20 mouse cellular contexts compared by ENCODE assay signal in the genomic region with DNA sequence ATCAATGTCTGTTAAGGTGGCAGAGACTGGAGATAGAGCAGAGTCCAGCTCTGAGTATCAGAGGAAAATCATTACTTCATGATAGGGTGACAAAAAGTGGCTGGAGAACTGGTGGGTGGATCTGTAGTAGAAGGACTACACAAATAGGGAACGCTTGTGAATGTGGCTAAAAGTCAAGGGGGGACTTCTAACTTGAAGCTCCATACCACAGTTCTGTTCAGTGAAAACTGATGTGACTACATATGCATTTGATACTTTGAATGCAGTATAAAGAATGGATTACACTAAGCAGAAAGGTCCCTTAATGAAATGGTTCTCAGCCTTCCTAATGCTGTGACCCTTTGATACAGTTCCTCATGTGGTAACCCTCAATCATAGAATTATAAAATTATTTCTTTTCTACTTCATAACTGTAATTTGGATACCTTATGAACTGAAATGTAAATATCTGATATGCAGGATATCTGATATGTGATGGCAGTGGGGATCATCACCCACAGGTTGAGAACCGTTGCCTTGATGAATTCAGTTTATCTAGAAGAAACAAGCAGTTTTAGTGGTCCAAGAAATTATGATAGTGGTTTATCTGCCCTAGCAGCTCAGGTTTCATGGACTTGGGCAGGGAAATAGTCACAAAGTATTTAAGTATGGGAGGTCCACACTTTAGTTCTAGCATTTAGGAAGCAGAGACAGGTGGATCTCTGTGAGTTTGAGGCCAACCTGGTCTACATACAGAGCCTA.
DNase-seq lines count a peak whose midpoint lies in the region; ATAC-seq and TF ChIP-seq lines count a peak whose summit lies in the region.
"Had no signal": no experiment of that assay in that cellular context is flagged by ENCODE, and none has a peak within 500 bp of the region (broad histone marks: within the 10 kb centered on the region; RNA-seq: fewer than 3 reads in every experiment).

No protein-coding gene starts in this region.

- no peaks in the 10 kb centered on the region for H3K4me1 ChIP-seq in kidney, embryonic 16.5 days (ENCODE audit: insufficient read depth, low read length)
- no peaks in the 10 kb centered on the region for H3K4me1 ChIP-seq in kidney, adult 2 months (ENCODE audit: control insufficient read depth, insufficient read depth, low read length)
- no peaks in the 10 kb centered on the region for H3K4me1 ChIP-seq in G1E (ENCODE audit: insufficient read depth, low read depth, low read length)
- peaks cover 15% of the 10 kb centered on the region; the same call in 1 of the 2 replicates for H3K4me1 ChIP-seq in liver, embryonic 13.5 days (replicated peaks)
- H3K4me1 ChIP-seq: heart, embryonic 15.5 days had no signal

- no peak overlapping the region for H3K4me3 ChIP-seq in kidney, embryonic 16.5 days (ENCODE audit: low read length)
- H3K4me3 ChIP-seq in kidney, adult 2 months (ENCODE audit: insufficient read depth, low read depth, low read length), result no peak overlapping the region
- no peak overlapping the region for H3K4me3 ChIP-seq in G1E (ENCODE audit: low read depth, low read length)
- H3K4me3 ChIP-seq in liver, embryonic 13.5 days (replicated peaks), result no peak overlapping the region
- H3K4me3 ChIP-seq: embryonic facial prominence, embryonic 10.5 days; forebrain, embryonic 13.5 days; heart, adult 2 months; heart, embryonic 15.5 days had no signal

- no peak overlapping the region for H3K9ac ChIP-seq in kidney, embryonic 16.5 days (replicated peaks; ENCODE audit: low read length)
- H3K9ac ChIP-seq in liver, embryonic 13.5 days, result no peak overlapping the region
- H3K9ac ChIP-seq: forebrain, embryonic 13.5 days; forebrain, postnatal 0 days; heart, embryonic 15.5 days had no signal

- no peak for TF ChIP-seq POLR2A in kidney, adult 2 months (IDR thresholded peaks at IDR 0.05; ENCODE audit: low read depth, low read length)

- no peak for DNase-seq in kidney, adult 2 months
- no peak for DNase-seq in G1E (ENCODE audit: low spot score)
- no peak for DNase-seq in liver, embryonic 13.5 days
- no peak for DNase-seq in natural killer cell, adult 2 months (ENCODE audit: low spot score in 2 of 2)
- DNase-seq in urinary bladder, adult 18-20 months (ENCODE audit: low spot score in 2 of 2), result no peak
- DNase-seq: adrenal gland, adult 2 months; adrenal gland, postnatal 25 days; cerebellum, adult 18-20 months; cerebellum, adult 9-11 months; cerebellum, postnatal 36 days; forebrain, postnatal 0 days; gastrocnemius, postnatal 14 days; heart, adult 2 months; heart, postnatal 14 days had no signal

- ATAC-seq in kidney, embryonic 16.5 days (ENCODE audit: low FRiP score, low TSS enrichment), result no peak
- ATAC-seq in G1E (ENCODE audit: extremely low read depth, insufficient number of reproducible peaks, low FRiP score, poor library complexity, severe bottlenecking), result peak; percentile 32
- peak; percentile 47; the same call in 1 of the 2 replicates for ATAC-seq in liver, embryonic 13.5 days (ENCODE audit: low read depth)
- ATAC-seq in megakaryocyte-erythroid progenitor cell, adult 5-6 weeks (replicated peaks; ENCODE audit: low FRiP score, low TSS enrichment, poor library complexity, severe bottlenecking), result peak; percentile 82
- ATAC-seq: forebrain, embryonic 13.5 days; forebrain, postnatal 0 days had no signal

- H3K9me3 ChIP-seq in kidney, embryonic 16.5 days (ENCODE audit: low read length), result no peaks in the 10 kb centered on the region
- no peaks in the 10 kb centered on the region for H3K9me3 ChIP-seq in G1E (replicated peaks)
- H3K9me3 ChIP-seq in liver, embryonic 13.5 days (replicated peaks), result no peaks in the 10 kb centered on the region
- H3K9me3 ChIP-seq: embryonic facial prominence, embryonic 10.5 days; forebrain, embryonic 13.5 days; heart, embryonic 15.5 days had no signal

- peak overlapping the region; percentile 85 for H3K27ac ChIP-seq in kidney, embryonic 16.5 days (ENCODE audit: low read length)
- no peak overlapping the region for H3K27ac ChIP-seq in kidney, adult 2 months (ENCODE audit: insufficient read depth, low read depth, low read length)
- H3K27ac ChIP-seq in liver, embryonic 13.5 days, result no peak overlapping the region
- H3K27ac ChIP-seq: embryonic facial prominence, embryonic 10.5 days; forebrain, embryonic 13.5 days; heart, adult 2 months; heart, embryonic 15.5 days had no signal

- H3K4me2 ChIP-seq in kidney, embryonic 16.5 days (replicated peaks; ENCODE audit: low read depth, low read length), result no peak overlapping the region
- H3K4me2 ChIP-seq in liver, embryonic 13.5 days, result no peak overlapping the region
- H3K4me2 ChIP-seq: forebrain, embryonic 13.5 days; heart, embryonic 11.5 days; heart, embryonic 15.5 days had no signal

- no peaks in the 10 kb centered on the region for H3K36me3 ChIP-seq in kidney, embryonic 16.5 days (ENCODE audit: insufficient read depth, low read length)
- no peaks in the 10 kb centered on the region for H3K36me3 ChIP-seq in kidney, adult 2 months (ENCODE audit: control insufficient read depth, insufficient read depth, low read length)
- no peaks in the 10 kb centered on the region for H3K36me3 ChIP-seq in G1E (replicated peaks)
- no peaks in the 10 kb centered on the region for H3K36me3 ChIP-seq in liver, embryonic 13.5 days
- H3K36me3 ChIP-seq: embryonic facial prominence, embryonic 10.5 days; heart, embryonic 15.5 days had no signal

- TF ChIP-seq CTCF in kidney, adult 2 months (conservative IDR thresholded peaks at IDR 0.05; ENCODE audit: insufficient read depth, insufficient read length, low read depth, low read length), result no peak
- TF ChIP-seq CTCF in G1E (IDR thresholded peaks at IDR 0.05; ENCODE audit: low read depth, low read length), result no peak

- no peaks in the 10 kb centered on the region for H3K27me3 ChIP-seq in kidney, embryonic 16.5 days (ENCODE audit: insufficient read depth, low read length)
- H3K27me3 ChIP-seq in kidney, adult 2 months (replicated peaks; ENCODE audit: control insufficient read depth, insufficient read depth, low read length), result no peaks in the 10 kb centered on the region
- H3K27me3 ChIP-seq in G1E (ENCODE audit: insufficient read depth, low read length), result no peaks in the 10 kb centered on the region
- H3K27me3 ChIP-seq in liver, embryonic 13.5 days, result no peaks in the 10 kb centered on the region
- H3K27me3 ChIP-seq: forebrain, embryonic 13.5 days; heart, embryonic 15.5 days had no signal

- whole genome bisulfite sequencing in kidney, embryonic 16.5 days, result 62% methylated on average over 2 of the region's 2 CpGs
- 88% methylated on average over 2 of the region's 2 CpGs for WGBS in kidney, adult 2 months
- 27% methylated on average over 2 of the region's 2 CpGs for WGBS in liver, embryonic 13.5 days (ENCODE audit: insufficient replicate concordance)
